Mouse (Mus musculus): Measurements from ENCODE around the gene Mcidas. TPM values are rescaled to one million over a fixed set of nuclear protein-coding genes. Genes with fewer than 3 reads are reported as not detected.
"Not testable (repeated sequence)": the region's sequence is repeated elsewhere in the genome, so short reads cannot be mapped to it uniquely, and the experiment has no call there.

The Mcidas gene
- total RNA-seq, 2 experiments from 2014 or later = not detected

DNA sequence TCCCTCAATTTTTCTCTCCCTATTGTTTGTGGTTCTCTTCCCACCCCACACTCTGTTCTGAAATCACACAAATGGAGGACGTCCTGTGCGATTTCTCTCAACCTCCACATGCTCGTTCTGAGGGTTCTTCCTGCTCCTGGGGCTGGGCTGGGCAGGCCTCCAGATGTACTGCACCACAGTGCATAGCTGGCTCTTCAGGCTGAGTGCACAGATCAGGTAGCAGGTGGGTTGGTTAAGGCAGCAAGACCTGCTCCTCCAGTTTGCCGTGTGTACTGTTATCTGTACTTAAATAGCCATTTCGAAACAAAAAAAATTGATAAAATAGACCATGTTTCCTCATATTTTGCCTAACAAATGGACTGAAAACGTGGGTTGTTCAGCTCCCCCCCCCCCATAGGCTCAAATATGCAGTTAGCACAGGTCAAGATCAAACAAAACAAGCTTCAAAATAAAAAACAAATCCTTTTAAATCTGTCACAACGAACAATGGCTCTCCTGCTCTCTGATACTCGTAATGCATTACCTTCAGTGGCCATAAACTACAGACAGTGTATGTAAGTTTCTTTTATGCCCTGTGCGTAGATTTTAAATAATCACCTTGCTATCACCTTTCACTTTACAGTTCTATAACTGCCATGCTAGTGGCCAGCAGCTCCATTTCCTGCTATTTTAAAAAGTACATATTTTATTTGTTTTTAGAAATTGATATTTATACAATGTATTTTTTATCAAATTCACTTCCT, 7.1 kb downstream of the Mcidas start:
- no peak for DNase-seq
- intact Hi-C loops (cut with DNase I) = no loop called here

DNA sequence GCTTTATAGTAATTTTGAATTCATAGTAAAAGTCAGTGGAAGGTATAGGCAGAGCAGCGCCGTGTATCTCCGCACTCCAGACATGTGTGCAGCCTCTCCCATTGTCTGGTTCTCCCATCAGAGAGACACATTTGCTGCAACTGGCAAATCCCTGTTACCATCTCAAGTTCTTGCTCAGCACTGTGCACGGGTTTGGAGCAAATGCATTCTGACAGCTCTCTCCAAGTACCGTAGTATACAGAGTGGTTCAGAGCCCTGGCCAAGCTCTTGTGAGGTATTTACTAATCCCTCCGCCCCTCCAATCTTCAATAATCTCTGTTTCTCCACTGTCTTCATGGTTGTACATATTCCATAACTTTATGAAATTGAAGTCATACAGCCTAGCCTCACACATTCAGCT, 19.0 kb downstream of the Mcidas start:
- DNase-seq = no peak
- intact Hi-C loops (cut with DNase I) = no loop called here

DNA sequence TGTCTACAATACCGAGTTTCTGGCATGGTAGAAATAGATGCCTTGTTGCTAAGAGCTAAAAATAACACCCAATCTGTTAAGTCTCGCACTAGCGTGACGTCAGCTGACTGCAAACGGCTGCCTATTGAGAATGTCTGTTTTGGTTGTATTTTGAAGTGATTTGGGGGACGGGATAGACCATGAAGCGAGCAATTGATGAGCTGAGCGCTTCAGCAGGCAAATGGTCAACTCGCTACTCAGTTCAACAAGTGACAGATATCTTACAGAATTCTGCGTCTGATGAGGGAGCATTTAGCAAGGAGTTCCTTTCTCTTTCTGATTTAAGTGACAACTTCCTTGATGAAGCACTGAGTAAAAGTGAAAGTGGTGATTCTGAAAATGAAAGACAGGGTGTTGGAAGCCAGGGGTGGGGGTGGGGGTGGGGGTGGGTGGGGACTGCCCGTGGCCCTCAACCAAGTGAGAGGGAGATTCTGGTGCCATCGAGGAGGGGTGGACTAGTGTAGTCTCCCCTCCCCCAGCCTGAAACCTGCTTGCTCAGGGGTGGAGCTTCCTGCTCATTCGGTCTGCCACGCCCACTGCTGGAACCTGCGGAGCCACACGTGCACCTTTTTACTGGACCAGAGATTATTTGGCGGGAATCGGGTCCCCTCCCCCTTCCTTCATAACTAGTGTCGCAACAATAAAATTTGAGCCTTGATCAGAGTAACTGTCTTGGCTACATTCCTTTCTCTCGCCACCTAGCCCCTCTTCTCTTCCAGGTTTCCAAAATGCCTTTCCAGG, 19.7 kb downstream of the Mcidas start:
- DNase-seq; intact Hi-C loops (cut with DNase I): not testable (repeated sequence)

- intact Hi-C loops (cut with DNase I) = no loop called here
- DNase-seq = no peak
Observed at GRCm38 (mm10) chr13:113021521-113021920, 27.9 kb downstream of the Mcidas start.

- intact Hi-C loops (cut with DNase I) = no loop called here
Observed at GRCm38 (mm10) chr13:113022467-113022866, 28.8 kb downstream of the Mcidas start.

GRCm38 (mm10) chr13:113023274-113024143, 29.9 kb downstream of the Mcidas start:
- no peak for DNase-seq
- intact Hi-C loops (cut with DNase I) = no loop called here

More at GRCm38 (mm10) chr13:113022467-113022866, 28.8 kb downstream of the Mcidas start:
- DNase-seq = no peak

DNA sequence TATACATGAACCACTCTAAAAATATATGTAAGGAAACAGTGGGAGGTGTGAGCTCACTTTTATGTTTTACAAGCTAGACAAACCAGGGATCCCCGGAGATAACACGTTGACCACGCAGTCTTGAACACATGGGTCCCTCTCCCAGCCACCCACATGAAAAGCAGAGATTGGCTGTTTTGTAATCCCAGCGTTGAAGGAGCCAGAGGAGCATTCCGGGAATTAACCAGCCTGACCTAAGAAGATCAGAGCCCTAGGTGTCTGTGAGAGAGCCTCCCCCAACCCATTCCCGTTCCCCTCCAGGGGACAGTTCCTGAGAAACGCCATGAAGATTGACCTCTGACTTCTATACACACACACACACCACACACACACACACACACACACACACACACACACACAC, 37.7 kb downstream of the Mcidas start:
- intact Hi-C loops (cut with DNase I) = loop anchor here (5.0 to 10.0 kb wide), 3 partner anchors 34 to 97 kb away; no protein-coding TSS in a partner anchor
- no peak for DNase-seq

- no peak for DNase-seq
- intact Hi-C loops (cut with DNase I) = loop anchor here (5.0 to 10.0 kb wide), 3 partner anchors 35 to 97 kb away; no protein-coding TSS in a partner anchor
Observed at GRCm38 (mm10) chr13:113031792-113032571, 38.3 kb downstream of the Mcidas start.

- no peak for DNase-seq
- intact Hi-C loops (cut with DNase I) = loop anchor here (5.0 to 10.0 kb wide), 3 partner anchors 36 to 98 kb away; no protein-coding TSS in a partner anchor
Observed at GRCm38 (mm10) chr13:113032831-113033230, 39.2 kb downstream of the Mcidas start.

GRCm38 (mm10) chr13:113034271-113034886, 40.7 kb downstream of the Mcidas start:
- intact Hi-C loops (cut with DNase I) = loop anchor here (5.0 to 10.0 kb wide), 3 partner anchors 37 to 100 kb away; no protein-coding TSS in a partner anchor
- DNase-seq = no peak

GRCm38 (mm10) chr13:113034950-113035421, 41.3 kb downstream of the Mcidas start, which contains the start of gene Cdc20b:
Gene Cdc20b (plus strand): TSS chr13:113035111.
- DNase-seq = peak; percentile 6 to 21
- intact Hi-C loops (cut with DNase I) = loop anchor here (5.0 to 10.0 kb wide), 4 partner anchors 38 to 363 kb away; no protein-coding TSS in a partner anchor

- peak; percentile 16 to 49 for DNase-seq
- intact Hi-C loops (cut with DNase I) = loop anchor here (5.0 to 10.0 kb wide), 3 partner anchors 61 to 364 kb away; no protein-coding TSS in a partner anchor
Observed at GRCm38 (mm10) chr13:113035852-113036251, 42.2 kb downstream of the Mcidas start.

- no peak for DNase-seq
- intact Hi-C loops (cut with DNase I) = loop anchor here (5.0 to 10.0 kb wide), 2 partner anchors 217 to 570 kb away; partner anchors contain the start of gene Snx18
Observed at GRCm38 (mm10) chr13:113044876-113045275, 51.2 kb downstream of the Mcidas start.

DNA sequence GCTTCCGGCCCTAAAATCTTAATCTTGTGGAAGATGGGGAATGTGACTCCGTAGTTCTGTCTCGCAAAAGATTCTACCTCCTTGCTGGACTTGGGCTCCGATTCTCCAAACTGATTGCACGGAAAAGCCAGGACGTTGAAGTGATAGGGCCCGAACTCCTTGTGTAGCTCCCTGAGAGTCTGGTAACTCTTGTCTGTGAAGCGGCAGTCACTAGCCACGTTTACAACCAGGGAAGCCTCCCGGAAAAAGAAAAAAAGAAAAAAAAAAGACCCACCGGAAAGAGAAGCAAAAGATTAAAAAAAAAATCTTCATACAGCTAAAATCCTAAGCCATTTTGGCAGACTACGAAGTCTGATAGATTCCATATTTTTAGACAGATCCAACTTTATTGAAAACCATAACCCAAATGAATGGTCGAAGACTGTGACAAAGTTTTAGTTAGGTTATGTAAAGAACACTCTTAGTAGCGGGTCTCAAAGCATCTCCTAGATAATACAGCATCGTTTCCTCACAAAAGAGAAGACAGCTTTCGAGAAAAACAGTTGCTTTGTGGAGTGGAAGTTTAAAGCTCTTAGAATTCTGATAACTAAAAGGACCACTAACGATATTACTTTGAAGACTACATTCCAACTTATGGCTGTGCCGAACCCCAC, 51.9 kb downstream of the Mcidas start:
- intact Hi-C loops (cut with DNase I) = loop anchor here (5.0 to 10.0 kb wide), 2 partner anchors 217 to 569 kb away; partner anchors contain the start of gene Snx18
- DNase-seq = no peak

- DNase-seq = peak; percentile 19 to 45
Observed at GRCm38 (mm10) chr13:113046211-113046883, 52.7 kb downstream of the Mcidas start, which contains the start of gene Gpx8. Gene Gpx8 (minus strand): TSS chr13:113046410.

GRCm38 (mm10) chr13:113047018-113047417, 53.4 kb downstream of the Mcidas start:
- intact Hi-C loops (cut with DNase I) = loop anchor here (5.0 to 10.0 kb wide), 2 partner anchors 215 to 568 kb away; partner anchors contain the start of gene Snx18
- DNase-seq = no peak

More at GRCm38 (mm10) chr13:113046211-113046883, 52.7 kb downstream of the Mcidas start, which contains the start of gene Gpx8:
- intact Hi-C loops (cut with DNase I) = loop anchor here (5.0 to 10.0 kb wide), 2 partner anchors 216 to 568 kb away; partner anchors contain the start of gene Snx18

DNA sequence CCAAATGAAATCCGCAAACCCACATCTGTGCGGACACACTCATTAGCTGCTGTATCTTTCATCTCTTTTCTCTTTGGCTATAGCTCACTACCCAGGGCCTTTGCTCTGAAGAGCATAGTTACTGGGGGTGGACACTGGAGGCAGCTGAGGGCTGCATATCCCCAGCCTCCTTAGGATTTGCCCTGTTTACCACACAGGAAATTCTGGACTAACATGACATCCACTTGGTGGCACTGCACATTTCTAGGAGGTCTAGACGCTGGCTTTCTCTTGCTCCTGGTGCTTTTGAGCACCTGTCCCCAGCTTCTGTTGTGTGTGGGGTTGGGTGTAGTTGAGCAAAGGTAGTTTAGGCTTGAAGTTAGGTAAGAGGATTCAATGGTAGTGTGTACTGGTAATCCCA, 54.0 kb downstream of the Mcidas start:
- intact Hi-C loops (cut with DNase I) = loop anchor here (5.0 to 10.0 kb wide), 2 partner anchors 215 to 567 kb away; partner anchors contain the start of gene Snx18
- no peak for DNase-seq
